Mouse (Mus musculus) stomach, embryonic 14.5 days (tissue): ENCODE measurements at regions not wholly inside any gene's neighbourhood (a gene's known extent, or its start where the extent isn't known, plus 50 kb on each side); places are given as distances from the start of the nearest gene placed in this dataset.

Source experiments
- ATAC-seq: fragments of 200-750 bp; cut with Nextera tagmentation; 2 replicates; pipeline ENCODE4 v1.8.0; 2017; ENCODE audit warnings: low read depth, moderate TSS enrichment; ENCODE audit not compliant: insufficient number of reproducible peaks, insufficient read depth, low FRiP score
- H3K27ac ChIP-seq: fragments of 300-500 bp; sonication (generic); 2 replicates; pipeline ENCODE4 v1.5.1; 2014; ENCODE audit warnings: mild to moderate bottlenecking, low read length, moderate library complexity, mixed read lengths
- H3K27me3 ChIP-seq: fragments of 300-500 bp; sonication (generic); 2 replicates; pipeline ENCODE4 v1.6.1; 2014; ENCODE audit warnings: low read length, control low read depth, mixed read lengths; ENCODE audit not compliant: control insufficient read depth, insufficient read depth
- H3K36me3 ChIP-seq: fragments of 300-500 bp; sonication (generic); 2 replicates; pipeline ENCODE4 v1.6.1; 2014; ENCODE audit warnings: mild to moderate bottlenecking, control low read depth, low read length, moderate library complexity, mixed read lengths; ENCODE audit not compliant: control insufficient read depth, insufficient read depth
- H3K4me1 ChIP-seq: fragments of 300-500 bp; sonication (generic); 2 replicates; pipeline ENCODE4 v1.6.1; 2014; ENCODE audit warnings: low read length, control low read depth, mixed read lengths; ENCODE audit not compliant: control insufficient read depth, insufficient read depth
- H3K4me2 ChIP-seq: fragments of 300-500 bp; sonication (generic); replicated peaks from 2 replicates; pipeline ENCODE4 v1.6.1; 2014; ENCODE audit warnings: low read depth, low read length, control low read depth
- H3K4me3 ChIP-seq: fragments of 300-500 bp; sonication (generic); 2 replicates; pipeline ENCODE4 v1.5.1; 2014; ENCODE audit warnings: low read depth, low read length, control low read depth
- H3K9ac ChIP-seq: fragments of 300-500 bp; sonication (generic); replicated peaks from 2 replicates; pipeline ENCODE4 v1.6.1; 2014; ENCODE audit warnings: low read depth, mild to moderate bottlenecking, control low read depth, low read length, moderate library complexity, mixed read lengths
- H3K9me3 ChIP-seq: fragments of 300-500 bp; sonication (generic); 2 replicates; pipeline ENCODE4 v1.6.1; 2016; ENCODE audit warnings: low read depth, low read length, control low read depth; ENCODE audit not compliant: control insufficient read depth
- WGBS: fragments of 180-500 bp; shearing (Covaris S2); extraction: QIAGEN DNeasy Blood & Tissue Kit; methylation state at CpG from one replicate; pipeline ENCODE4 v1.1.7; 2014; 5-methylcytosine and 5-hydroxymethylcytosine counted together

GRCm38 (mm10) chr1:18668901-18669300 lies 404.0 kb upstream of the Defb41 start:
- Histone ChIP-seq H3K4me2 (no peak overlapping the region), H3K4me1 (no peaks in the 10 kb centered on the region), H3K4me3 (no peak overlapping the region), H3K27me3 (no peaks in the 10 kb centered on the region), H3K36me3 (no peaks in the 10 kb centered on the region), H3K9me3 (no peaks in the 10 kb centered on the region), H3K9ac (no peak overlapping the region), H3K27ac (no peak overlapping the region)
- no peak for ATAC-seq
- 78% methylated on average over 7 of the region's 7 CpGs for WGBS

- Histone ChIP-seq H3K36me3 (no peaks in the 10 kb centered on the region), H3K27ac (no peak overlapping the region), H3K4me2 (no peak overlapping the region), H3K4me1 (no peaks in the 10 kb centered on the region), H3K4me3 (no peak overlapping the region), H3K9ac (no peak overlapping the region), H3K9me3 (no peaks in the 10 kb centered on the region), H3K27me3 (no peaks in the 10 kb centered on the region)
- 79% methylated on average over 5 of the region's 5 CpGs for WGBS
- no peak for ATAC-seq
These were observed 403.3 kb upstream of the Defb41 start for GRCm38 (mm10) chr1:18668265-18668664.

- Histone ChIP-seq H3K27ac (no peak overlapping the region), H3K9ac (no peak overlapping the region), H3K27me3 (no peaks in the 10 kb centered on the region), H3K9me3 (no peaks in the 10 kb centered on the region), H3K4me2 (no peak overlapping the region), H3K4me1 (no peaks in the 10 kb centered on the region), H3K4me3 (no peak overlapping the region), H3K36me3 (no peaks in the 10 kb centered on the region)
- ATAC-seq: no peak
These were observed 375.9 kb upstream of the Defb41 start for GRCm38 (mm10) chr1:18640858-18641257.

- H3K27ac ChIP-seq: no peak overlapping the region
- no peaks in the 10 kb centered on the region for H3K27me3 ChIP-seq
- no peak overlapping the region for H3K4me3 ChIP-seq
- H3K4me1 ChIP-seq: no peaks in the 10 kb centered on the region
- H3K9me3 ChIP-seq: no peaks in the 10 kb centered on the region
- H3K36me3 ChIP-seq: no peaks in the 10 kb centered on the region
- no peak overlapping the region for H3K4me2 ChIP-seq
- ATAC-seq: no peak
- no peak overlapping the region for H3K9ac ChIP-seq
- WGBS: 65% methylated on average over 8 of the region's 8 CpGs
These were observed 374.7 kb upstream of the Defb41 start for GRCm38 (mm10) chr1:18639460-18640300.

- no peak overlapping the region for H3K4me3 ChIP-seq
- H3K9me3 ChIP-seq: no peaks in the 10 kb centered on the region
- H3K9ac ChIP-seq: no peak overlapping the region
- ATAC-seq: no peak
- H3K27me3 ChIP-seq: no peaks in the 10 kb centered on the region
- no peaks in the 10 kb centered on the region for H3K36me3 ChIP-seq
- H3K4me2 ChIP-seq: no peak overlapping the region
- H3K27ac ChIP-seq: no peak overlapping the region
- no peaks in the 10 kb centered on the region for H3K4me1 ChIP-seq
These were observed 372.4 kb upstream of the Defb41 start for GRCm38 (mm10) chr1:18637334-18637733.

GRCm38 (mm10) chr1:18610231-18610630 lies 345.3 kb upstream of the Defb41 start:
- no peaks in the 10 kb centered on the region for H3K27me3 ChIP-seq
- no peak for ATAC-seq
- H3K9me3 ChIP-seq: no peaks in the 10 kb centered on the region
- 80% methylated on average over 7 of the region's 7 CpGs for WGBS
- no peaks in the 10 kb centered on the region for H3K36me3 ChIP-seq
- H3K27ac ChIP-seq: no peak overlapping the region
- H3K4me1 ChIP-seq: no peaks in the 10 kb centered on the region
- no peak overlapping the region for H3K4me2 ChIP-seq
- H3K4me3 ChIP-seq: no peak overlapping the region
- no peak overlapping the region for H3K9ac ChIP-seq

GRCm38 (mm10) chr1:18599864-18600263 lies 334.9 kb upstream of the Defb41 start:
- no peaks in the 10 kb centered on the region for H3K4me1 ChIP-seq
- H3K9me3 ChIP-seq: no peaks in the 10 kb centered on the region
- no peak for ATAC-seq
- no peaks in the 10 kb centered on the region for H3K27me3 ChIP-seq
- no peaks in the 10 kb centered on the region for H3K36me3 ChIP-seq
- no peak overlapping the region for H3K27ac ChIP-seq
- H3K4me2 ChIP-seq: no peak overlapping the region
- WGBS: 89% methylated on average over 1 of the region's 1 CpGs
- H3K9ac ChIP-seq: no peak overlapping the region
- no peak overlapping the region for H3K4me3 ChIP-seq

- ATAC-seq: no peak
- Histone ChIP-seq H3K9me3 (no peaks in the 10 kb centered on the region), H3K36me3 (no peaks in the 10 kb centered on the region), H3K27me3 (no peaks in the 10 kb centered on the region), H3K4me3 (no peak overlapping the region), H3K4me2 (no peak overlapping the region), H3K9ac (no peak overlapping the region), H3K4me1 (no peaks in the 10 kb centered on the region), H3K27ac (no peak overlapping the region)
- WGBS: 83% methylated on average over 4 of the region's 4 CpGs
These were observed 334.0 kb upstream of the Defb41 start for GRCm38 (mm10) chr1:18598908-18599307.
